Mouse (Mus musculus) kidney, postnatal 10 days (tissue): Measurements from ENCODE around the gene Rubcnl.
A peak's percentile ranks its signal among the peaks of the same experiment; 100 is the strongest.

Experiments
- DNase-seq: peaks from one replicate; pipeline ENCODE4 v3.0.0; 2021; ENCODE audit warnings: mixed read lengths

Rubcnl gene

GRCm38 (mm10) chr14:75071091-75071490 lies 55.3 kb downstream of the Rubcnl start:
- DNase-seq = no peak

GRCm38 (mm10) chr14:75075299-75076180 lies 59.7 kb downstream of the Rubcnl start:
- no peak for DNase-seq

GRCm38 (mm10) chr14:75077946-75078345 lies 62.1 kb downstream of the Rubcnl start:
- DNase-seq = peak; percentile 27
